Mouse (Mus musculus): ENCODE measurements around the gene Elof1. TPM values are rescaled to one million over a fixed set of nuclear protein-coding genes. Genes with fewer than 3 reads are reported as not detected.

Gene Elof1
- polyA plus RNA-seq (2015; fragmentation: Nextera tagmentation; extraction: Ambion mirVana) = 93.8 and 101 TPM in 2 replicates

GRCm38 (mm10) chr9:22116740-22117426 lies at the start of gene Elof1:
Gene Elof1 (minus strand): TSS chr9:22117172.

DNA sequence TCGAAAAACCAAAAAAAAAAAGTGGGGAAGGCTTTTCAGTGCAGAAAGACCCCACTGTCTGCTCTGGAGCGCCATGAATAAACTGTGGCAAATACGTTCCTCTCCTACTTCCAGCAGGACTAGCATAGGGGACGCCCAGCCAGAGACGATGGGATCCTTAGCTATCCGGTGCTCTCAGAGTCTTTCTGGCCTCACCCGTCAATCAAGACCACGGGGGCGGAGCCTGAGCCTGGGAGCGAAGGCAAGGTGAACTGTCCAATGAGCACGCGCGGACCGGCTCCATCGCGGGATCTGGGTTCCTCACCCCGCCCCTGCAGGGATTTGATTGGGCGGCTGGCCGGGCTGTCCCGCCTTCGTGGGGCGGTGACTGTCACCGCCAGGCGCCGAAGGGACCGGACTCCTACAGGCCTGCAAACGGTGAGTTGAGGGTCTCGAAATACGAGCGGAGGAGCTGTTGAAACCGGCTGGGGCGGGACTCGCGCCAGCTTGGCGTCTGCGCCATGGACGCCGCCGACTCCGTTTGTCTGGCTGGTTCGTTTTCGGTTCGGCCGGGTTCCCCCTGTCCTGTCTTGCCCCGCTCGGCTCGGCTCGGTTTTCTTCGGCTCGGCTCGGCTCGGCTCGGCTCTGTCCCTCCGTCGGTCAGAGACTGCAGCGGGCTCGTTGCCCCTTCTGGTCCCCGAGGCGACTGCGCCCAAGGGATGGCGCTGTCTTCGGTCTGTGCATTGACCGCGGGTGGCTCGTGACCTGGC lies 39.7 kb upstream of the Elof1 start, which contains the start of gene Pigyl:
Pigyl (plus strand) TSS at position 350 of the 749 bp plus-strand sequence.

GRCm38 (mm10) chr9:22135644-22136390 lies 18.8 kb upstream of the Elof1 start, which contains the start of gene Acp5:
Gene Acp5 (minus strand): TSS chr9:22135711.

GRCm38 (mm10) chr9:22098993-22099696 lies 17.8 kb downstream of the Elof1 start, which contains the start of gene Cnn1:
Gene Cnn1 (plus strand): TSS chr9:22099216.

DNA sequence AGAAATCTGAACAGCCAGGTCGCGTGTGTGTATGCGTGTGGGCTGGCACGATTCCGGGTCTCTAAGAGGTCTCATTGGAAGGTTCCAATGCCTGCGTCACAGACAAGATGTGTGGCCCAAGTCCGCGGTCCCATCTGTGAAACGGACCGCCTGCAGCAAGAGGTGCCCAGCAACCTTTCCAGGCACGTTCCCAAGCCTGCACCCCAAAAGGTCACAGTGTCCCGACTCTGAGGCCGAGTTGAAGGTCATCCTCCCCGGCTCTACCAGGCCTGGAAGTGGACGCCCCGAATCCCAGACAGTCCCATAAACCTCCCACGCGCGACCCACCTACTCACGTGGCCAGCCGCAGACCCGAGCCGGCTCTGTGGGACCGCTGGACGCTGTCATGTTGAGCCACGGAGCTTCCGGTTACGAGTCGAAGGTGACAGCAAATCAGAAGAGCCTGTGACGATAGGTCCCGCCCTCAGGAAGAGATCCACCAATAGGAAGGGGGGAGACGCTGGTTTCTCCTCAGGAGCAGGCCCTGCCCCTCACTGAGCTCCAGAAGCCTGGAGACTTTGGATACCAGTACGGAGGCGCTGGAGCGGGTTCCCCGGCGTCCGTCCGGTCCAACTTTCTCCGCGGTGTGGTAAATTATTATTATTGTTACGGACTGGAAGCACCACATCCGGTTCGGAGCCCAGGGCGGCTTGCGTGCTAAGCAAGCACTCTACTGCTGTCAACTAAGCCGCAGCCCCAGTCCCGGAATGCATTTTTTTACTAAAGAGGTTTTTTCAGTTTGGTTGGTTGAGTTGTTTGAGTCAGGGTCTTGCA lies 31.7 kb downstream of the Elof1 start, which contains the start of gene Ecsit:
Ecsit (minus strand) TSS at position 417 of the 813 bp plus-strand sequence.

GRCm38 (mm10) chr9:22070791-22071573 lies 46.0 kb downstream of the Elof1 start, which contains the start of the genes Gm49318 and Zfp653:
Gene Gm49318 (minus strand): TSS chr9:22071259.
Gene Zfp653 (minus strand): TSS chr9:22071376.

Small RNAs within 50 kb of the gene (microRNA-seq; reads per million reads assigned to microRNA genes)
- gene Mir7084 = not detected

Other genes with a start within 250 kb of the Elof1 start
- 25.2 and 33.9 TPM in 2 replicates for gene Rab3d, start 199.0 kb downstream of the Elof1 start, polyA plus RNA-seq (2015; fragmentation: Nextera tagmentation; extraction: Ambion mirVana)
- 1.6 and 2.0 TPM in 2 replicates for gene Ccdc159, start 189.7 kb downstream of the Elof1 start, polyA plus RNA-seq (2015; fragmentation: Nextera tagmentation; extraction: Ambion mirVana)
- gene Tmem205, start 189.6 kb downstream of the Elof1 start, polyA plus RNA-seq (2015; fragmentation: Nextera tagmentation; extraction: Ambion mirVana) = 68.5 and 78.3 TPM in 2 replicates
- 4.0 and 4.3 TPM in 2 replicates for gene Plppr2, start 180.1 kb downstream of the Elof1 start, polyA plus RNA-seq (2015; fragmentation: Nextera tagmentation; extraction: Ambion mirVana)
- 3.4 TPM in 2 replicates for gene Swsap1, start 161.4 kb downstream of the Elof1 start, polyA plus RNA-seq (2015; fragmentation: Nextera tagmentation; extraction: Ambion mirVana)
- gene Epor, start 153.7 kb downstream of the Elof1 start, polyA plus RNA-seq (2015; fragmentation: Nextera tagmentation; extraction: Ambion mirVana) = 2.1 and 2.6 TPM in 2 replicates
- gene Rgl3, start 127.7 kb downstream of the Elof1 start, polyA plus RNA-seq (2015; fragmentation: Nextera tagmentation; extraction: Ambion mirVana) = 2.9 and 4.9 TPM in 2 replicates
- gene Ccdc151, start 114.5 kb downstream of the Elof1 start, polyA plus RNA-seq (2015; fragmentation: Nextera tagmentation; extraction: Ambion mirVana) = not detected in 2 replicates
- 47.2 and 48.7 TPM in 2 replicates for gene Prkcsh, start 114.4 kb downstream of the Elof1 start, polyA plus RNA-seq (2015; fragmentation: Nextera tagmentation; extraction: Ambion mirVana)
- gene Elavl3, start 65.1 kb downstream of the Elof1 start, polyA plus RNA-seq (2015; fragmentation: Nextera tagmentation; extraction: Ambion mirVana) = 0.05 TPM in 1 of 2 replicates, not detected in the other
- gene Gm49318, start 45.9 kb downstream of the Elof1 start, polyA plus RNA-seq (2015; fragmentation: Nextera tagmentation; extraction: Ambion mirVana) = not detected in 2 replicates
- gene Zfp653, start 45.8 kb downstream of the Elof1 start, polyA plus RNA-seq (2015; fragmentation: Nextera tagmentation; extraction: Ambion mirVana) = 6.1 and 8.0 TPM in 2 replicates
- gene Ecsit, start 31.7 kb downstream of the Elof1 start, polyA plus RNA-seq (2015; fragmentation: Nextera tagmentation; extraction: Ambion mirVana) = 39.5 and 42.3 TPM in 2 replicates
- 4,929 and 6,173 TPM in 2 replicates for gene Cnn1, start 18.0 kb downstream of the Elof1 start, polyA plus RNA-seq (2015; fragmentation: Nextera tagmentation; extraction: Ambion mirVana)
- 9.1 and 9.8 TPM in 2 replicates for gene Acp5, start 18.5 kb upstream of the Elof1 start, polyA plus RNA-seq (2015; fragmentation: Nextera tagmentation; extraction: Ambion mirVana)
- 85.8 and 88.4 TPM in 2 replicates for gene Pigyl, start 39.7 kb upstream of the Elof1 start, polyA plus RNA-seq (2015; fragmentation: Nextera tagmentation; extraction: Ambion mirVana)
- 0.13 and 0.28 TPM in 2 replicates for gene Zfp872, start 70.9 kb upstream of the Elof1 start, polyA plus RNA-seq (2015; fragmentation: Nextera tagmentation; extraction: Ambion mirVana)
- gene Zfp809, start 108.5 kb upstream of the Elof1 start, polyA plus RNA-seq (2015; fragmentation: Nextera tagmentation; extraction: Ambion mirVana) = 27.7 and 30.7 TPM in 2 replicates
- gene Zfp599, start 142.7 kb upstream of the Elof1 start, polyA plus RNA-seq (2015; fragmentation: Nextera tagmentation; extraction: Ambion mirVana) = 0.55 and 0.70 TPM in 2 replicates
- gene Zfp810, start 190.5 kb upstream of the Elof1 start, polyA plus RNA-seq (2015; fragmentation: Nextera tagmentation; extraction: Ambion mirVana) = 7.4 and 7.9 TPM in 2 replicates